Mouse (Mus musculus) bone marrow macrophage, adult 2 months (primary cell): ENCODE results near the gene Smim13. TPM values are rescaled to one million over a fixed set of nuclear protein-coding genes. Genes with fewer than 3 reads are reported as not detected.

ENCODE experiments used
- H3K27ac ChIP-seq: 2 replicates; pipeline ENCODE4 v1.5.1; 2012; ENCODE audit warnings: low read depth, low read length; ENCODE audit not compliant: insufficient read depth
- H3K4me1 ChIP-seq: 2 replicates; pipeline ENCODE4 v1.6.1; 2012; ENCODE audit warnings: low read length; ENCODE audit not compliant: control insufficient read depth, insufficient read depth
- H3K4me3 ChIP-seq: 2 replicates; pipeline ENCODE4 v1.5.1; 2012; ENCODE audit warnings: mild to moderate bottlenecking, low read length, moderate library complexity; ENCODE audit not compliant: insufficient read depth
- CTCF ChIP-seq: IDR thresholded peaks from 2 replicates; pipeline ENCODE4 v1.5.1; 2012; ENCODE audit warnings: low read depth, mild to moderate bottlenecking, low read length, moderate library complexity
- POLR2A ChIP-seq: IDR thresholded peaks from 2 replicates; pipeline ENCODE4 v1.6.1; 2012; ENCODE audit warnings: mild to moderate bottlenecking, low read depth, low read length, borderline replicate concordance
- polyA plus RNA-seq: library from polyadenylated mRNA; stranded (reverse); fragments of >200 nt; gene quantifications from 2 replicates; pipeline ENCODE4 v1.2.4, GENCODE M21; 2012; ENCODE audit not compliant: missing spikeins, insufficient read depth, insufficient read length

Smim13 gene
- polyA plus RNA-seq, 1 experiment: 24.1 TPM

DNA sequence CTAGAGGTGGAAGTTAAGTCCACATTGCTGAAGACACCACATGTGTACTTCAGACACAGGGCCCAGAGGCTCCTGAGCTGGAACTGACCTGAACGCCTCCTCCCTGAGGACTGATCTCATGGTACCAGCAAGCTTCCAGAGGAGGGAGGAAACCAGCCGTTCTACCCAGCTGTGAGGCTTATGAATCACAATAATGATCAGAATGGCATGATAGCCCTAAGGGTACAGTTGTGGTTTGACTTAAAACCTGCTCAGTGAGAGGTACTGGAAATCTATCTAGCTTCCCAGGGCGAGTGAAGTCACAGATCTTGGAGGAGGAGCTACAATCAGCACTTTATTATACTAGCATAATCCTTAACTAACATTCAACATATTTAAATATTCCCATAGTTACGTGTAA lies 35.8 kb downstream of the Smim13 start:
- no peaks in the 10 kb centered on the region for H3K4me1 ChIP-seq
- H3K4me3 ChIP-seq: no peak overlapping the region
- no peak for TF ChIP-seq CTCF
- no peak for TF ChIP-seq POLR2A
- no peak overlapping the region for H3K27ac ChIP-seq

DNA sequence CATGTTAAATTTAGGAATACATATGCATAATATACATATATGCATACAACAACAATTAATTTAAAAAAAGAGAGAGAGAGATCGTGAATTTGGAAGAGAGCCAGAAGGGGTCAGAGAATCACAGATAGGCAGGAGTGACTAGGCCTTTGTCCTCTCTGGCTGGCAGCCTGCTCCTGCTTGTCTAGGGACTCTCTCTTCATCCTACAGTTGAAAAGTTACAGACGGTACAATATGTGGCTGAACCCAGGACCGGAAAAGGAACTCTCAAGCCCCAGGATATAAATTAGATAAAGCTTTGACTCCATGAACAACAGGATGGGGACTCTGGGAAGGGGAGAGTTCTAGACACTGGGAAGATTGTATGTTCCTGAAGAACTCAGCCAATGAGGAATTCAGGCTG lies 36.6 kb downstream of the Smim13 start:
- Histone ChIP-seq H3K4me1 (no peaks in the 10 kb centered on the region), H3K27ac (no peak overlapping the region), H3K4me3 (no peak overlapping the region)
- TF ChIP-seq CTCF: no peak
- TF ChIP-seq POLR2A: no peak

DNA sequence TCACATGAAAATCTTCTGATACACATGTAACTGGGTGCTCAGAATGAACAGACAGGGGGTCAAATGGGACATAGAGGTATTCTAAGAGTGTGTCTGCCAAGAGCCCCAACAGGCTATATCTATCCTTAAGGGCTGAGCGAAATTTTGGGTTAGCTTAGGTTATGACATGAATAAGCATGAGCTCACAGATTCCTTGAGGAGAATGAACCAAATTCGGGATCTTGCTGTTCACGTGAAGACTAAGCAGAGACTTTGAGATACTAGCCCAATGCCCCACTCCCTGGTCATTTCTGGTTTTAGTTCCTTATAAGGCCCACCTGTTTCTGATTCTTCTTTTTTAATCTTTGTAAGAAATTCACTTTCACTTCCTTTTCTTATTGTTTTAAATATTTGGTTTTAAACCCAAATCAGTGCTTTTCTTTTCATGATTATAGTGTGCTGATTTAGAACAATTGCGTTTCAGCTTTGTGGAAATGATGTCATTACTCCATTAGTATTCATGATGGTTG lies 41.9 kb downstream of the Smim13 start:
- TF ChIP-seq CTCF (no peak), POLR2A (no peak)
- H3K4me1 ChIP-seq: no peaks in the 10 kb centered on the region
- H3K4me3 ChIP-seq: no peak overlapping the region

DNA sequence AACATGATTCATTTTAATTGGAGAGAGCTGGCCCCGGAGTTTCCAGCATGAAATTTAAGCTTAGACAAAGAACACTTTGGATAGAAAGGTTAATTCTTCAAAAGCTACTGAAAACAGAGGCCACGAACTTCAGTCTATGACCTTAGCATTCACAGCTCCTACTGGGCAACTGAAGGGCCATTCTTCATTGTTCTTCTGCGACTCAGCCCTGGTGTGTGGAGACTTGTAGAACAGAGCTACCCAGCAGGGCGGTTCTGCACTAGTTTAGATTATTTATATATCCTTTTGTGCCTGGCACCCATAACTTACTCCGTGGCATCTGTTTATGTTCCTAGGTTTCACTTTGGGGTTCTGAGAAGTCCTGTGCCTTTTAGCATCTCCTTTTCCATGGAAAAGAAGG lies 44.0 kb downstream of the Smim13 start:
- Histone ChIP-seq H3K4me3 (no peak overlapping the region), H3K27ac (no peak overlapping the region), H3K4me1 (no peaks in the 10 kb centered on the region)
- TF ChIP-seq CTCF: no peak
- no peak for TF ChIP-seq POLR2A

More for the DNA sequence above, 41.9 kb downstream of the Smim13 start:
- H3K27ac ChIP-seq: no peak overlapping the region

DNA sequence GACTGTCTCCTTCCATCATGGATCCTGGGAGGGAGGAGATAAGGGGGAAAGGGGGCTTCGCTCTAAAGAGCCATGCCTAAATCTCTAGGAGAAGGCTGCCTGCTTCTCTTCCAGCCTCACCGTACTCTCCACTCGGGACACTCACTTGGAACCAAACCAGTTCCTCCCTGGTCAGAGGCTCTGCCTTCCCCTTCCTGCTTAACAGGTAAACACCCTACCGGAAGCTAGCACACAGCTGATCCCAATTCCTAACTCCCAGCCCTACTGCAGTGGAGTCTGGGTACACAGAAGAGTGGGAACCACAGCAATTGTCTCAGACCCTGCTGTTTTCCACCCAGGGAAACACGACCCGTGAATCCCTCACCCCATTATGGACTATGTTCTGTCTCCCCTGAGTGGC lies 46.2 kb downstream of the Smim13 start:
- TF ChIP-seq CTCF (no peak), POLR2A (no peak)
- Histone ChIP-seq H3K27ac (no peak overlapping the region), H3K4me3 (no peak overlapping the region), H3K4me1 (no peaks in the 10 kb centered on the region)

DNA sequence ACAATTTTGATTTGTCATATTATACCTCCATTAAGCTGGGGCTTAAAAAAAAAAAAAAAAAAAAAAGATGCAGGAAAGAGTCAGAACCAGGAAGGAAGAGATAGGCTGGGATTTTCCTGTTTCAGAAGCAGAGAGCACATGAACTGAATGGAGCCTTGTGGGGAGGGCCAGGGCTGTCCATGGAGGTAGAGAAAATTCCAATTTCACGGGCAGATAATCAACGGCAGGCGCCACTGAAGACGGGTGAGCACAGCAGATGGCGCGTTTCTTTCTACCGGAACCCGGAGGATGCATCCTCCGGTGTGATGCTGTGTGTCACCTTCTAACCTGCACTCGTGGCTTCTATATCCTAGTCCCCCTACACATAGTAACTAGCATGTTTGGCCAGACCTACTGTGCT lies 46.8 kb downstream of the Smim13 start:
- H3K27ac ChIP-seq: no peak overlapping the region
- no peaks in the 10 kb centered on the region for H3K4me1 ChIP-seq
- no peak overlapping the region for H3K4me3 ChIP-seq
- TF ChIP-seq POLR2A (no peak), CTCF (no peak)

DNA sequence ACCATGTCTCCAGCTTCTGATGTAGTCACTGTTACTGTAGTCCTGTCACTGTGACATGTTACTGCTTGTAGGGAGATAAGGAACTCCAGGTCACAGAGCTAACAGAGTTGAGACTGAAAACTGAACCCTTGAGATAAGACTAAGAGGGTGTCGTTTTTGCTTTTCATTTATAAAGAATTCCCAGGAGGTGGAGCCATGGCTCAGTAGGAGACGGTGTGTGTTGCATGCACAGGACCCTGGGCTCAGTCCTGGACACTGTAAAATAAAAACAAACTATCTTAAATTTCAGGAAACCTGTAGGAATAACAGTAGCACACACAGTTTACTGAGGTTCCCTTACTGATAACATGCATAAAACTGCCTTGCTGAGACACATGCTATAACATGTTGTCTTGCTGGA lies 48.9 kb downstream of the Smim13 start:
- Histone ChIP-seq H3K4me3 (no peak overlapping the region), H3K4me1 (no peaks in the 10 kb centered on the region), H3K27ac (no peak overlapping the region)
- no peak for TF ChIP-seq CTCF
- no peak for TF ChIP-seq POLR2A

DNA sequence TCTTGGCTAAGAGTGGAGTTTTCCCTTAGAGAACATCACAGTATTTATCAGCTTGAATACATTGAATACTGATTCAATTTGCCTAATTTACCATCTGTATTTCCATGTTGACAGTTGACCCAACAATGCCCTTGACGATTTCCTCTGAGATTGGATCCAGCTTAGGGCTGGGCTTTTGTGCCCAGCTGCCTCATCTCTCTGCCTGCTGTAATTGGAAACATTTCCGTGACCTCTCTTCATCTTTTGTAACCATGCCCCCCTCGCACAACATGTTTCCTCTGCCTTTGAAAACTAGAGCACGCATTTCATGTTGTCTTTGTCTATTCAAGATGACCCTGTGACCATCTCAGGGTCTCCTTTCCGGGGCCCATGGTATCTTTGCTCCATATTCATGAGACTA lies 49.4 kb downstream of the Smim13 start:
- Histone ChIP-seq H3K27ac (no peak overlapping the region), H3K4me3 (no peak overlapping the region), H3K4me1 (no peaks in the 10 kb centered on the region)
- TF ChIP-seq POLR2A (no peak), CTCF (no peak)

DNA sequence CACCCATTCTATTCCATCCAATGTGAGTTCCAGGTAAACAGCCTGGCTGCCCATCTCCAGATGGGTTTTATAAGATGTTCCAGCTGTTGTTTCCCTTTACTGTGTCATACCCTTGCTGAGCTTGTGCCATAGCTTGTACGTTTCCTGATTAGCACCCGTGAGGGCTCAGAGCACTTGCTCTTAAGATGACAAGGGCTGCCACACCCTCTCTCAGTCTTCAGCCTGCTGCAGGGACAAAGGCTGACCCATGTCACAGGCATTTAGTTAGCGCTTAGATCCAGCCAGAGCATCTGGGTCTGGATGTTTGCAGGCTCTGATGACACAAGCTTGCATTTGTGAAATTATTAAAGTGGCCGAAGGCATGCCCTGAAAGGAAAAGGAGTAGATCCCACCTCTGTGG lies 50.4 kb downstream of the Smim13 start:
- H3K4me3 ChIP-seq: no peak overlapping the region
- no peak for TF ChIP-seq CTCF
- H3K4me1 ChIP-seq: no peaks in the 10 kb centered on the region
- H3K27ac ChIP-seq: no peak overlapping the region

DNA sequence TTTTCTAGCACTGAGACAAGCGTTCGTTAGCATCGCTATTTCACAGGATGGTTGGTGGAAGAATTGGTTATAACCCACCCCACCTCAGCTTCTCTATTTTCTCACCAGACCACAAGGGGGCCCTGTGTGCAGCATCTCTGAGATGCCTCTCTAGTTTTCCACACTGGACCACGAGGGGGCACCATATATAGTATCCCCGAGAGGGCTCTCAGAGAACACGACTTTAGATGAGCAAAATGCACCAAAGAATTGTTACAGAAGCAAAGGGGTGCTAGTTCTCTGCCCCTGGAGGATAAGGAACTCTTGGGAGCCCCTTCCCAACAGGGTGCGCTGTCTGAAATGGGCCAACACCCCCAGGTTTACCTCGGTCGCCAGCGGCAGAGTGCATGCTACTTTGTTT lies 53.1 kb downstream of the Smim13 start:
- Histone ChIP-seq H3K4me1 (no peaks in the 10 kb centered on the region), H3K4me3 (no peak overlapping the region), H3K27ac (no peak overlapping the region)
- peak; percentile 99 for TF ChIP-seq CTCF
- no peak for TF ChIP-seq POLR2A

DNA sequence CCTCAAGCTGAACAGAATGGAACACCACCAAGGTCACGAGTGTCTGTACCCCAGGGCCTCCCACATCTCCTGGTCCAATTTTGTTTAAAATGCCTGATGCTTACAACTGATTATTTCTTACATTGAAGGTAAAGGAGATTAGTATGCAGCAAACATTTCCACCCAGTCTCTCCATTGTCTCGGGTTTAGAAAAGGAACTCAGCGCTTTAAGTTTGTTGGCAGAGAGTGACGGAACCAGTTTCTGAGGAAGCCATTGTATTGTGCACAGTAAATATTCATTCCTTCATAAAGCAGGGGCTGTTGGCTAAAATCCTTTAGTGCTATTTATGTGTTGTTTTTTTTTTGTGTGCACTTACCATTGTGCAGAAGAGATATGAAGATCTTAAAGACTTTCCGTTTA lies 71.1 kb downstream of the Smim13 start:
- Histone ChIP-seq H3K27ac (no peak overlapping the region), H3K4me3 (no peak overlapping the region), H3K4me1 (peaks cover 2% of the 10 kb centered on the region; the same call in 1 of the 2 replicates)
- TF ChIP-seq POLR2A: no peak
- no peak for TF ChIP-seq CTCF

DNA sequence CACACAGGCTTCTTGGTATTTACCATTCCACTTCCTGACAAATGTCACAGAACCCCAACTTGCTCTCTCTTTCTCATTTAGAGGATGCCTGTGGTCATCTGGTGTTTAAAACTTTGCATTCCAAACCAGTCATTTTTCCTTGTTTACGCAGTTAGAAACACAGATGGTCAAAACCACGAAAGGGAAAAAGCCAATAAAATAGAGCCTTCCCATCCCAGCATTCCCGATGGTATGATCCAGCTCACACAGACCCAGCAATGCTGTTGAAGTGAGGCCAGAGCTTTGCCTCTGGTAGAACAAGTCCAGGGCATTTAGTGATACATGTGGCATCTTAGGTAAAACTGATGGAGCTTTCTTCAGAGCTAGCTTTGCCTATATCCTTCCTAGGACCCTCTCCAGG lies 71.8 kb downstream of the Smim13 start:
- H3K4me1 ChIP-seq: peaks cover 7% of the 10 kb centered on the region
- no peak overlapping the region for H3K27ac ChIP-seq
- no peak overlapping the region for H3K4me3 ChIP-seq
- no peak for TF ChIP-seq POLR2A
- TF ChIP-seq CTCF: no peak
